Mouse (Mus musculus) lung, adult 18-20 months (tissue): ENCODE measurements around the gene Txndc11.

Source experiments
- DNase-seq, 2 experiments: peaks; one replicate each; pipeline ENCODE4 v3.0.0; 2022; ENCODE audit warnings: mixed read lengths in 2 of 2

The Txndc11 gene

GRCm38 (mm10) chr16:11064341-11064740 lies 70.1 kb downstream of the Txndc11 start:
- DNase-seq: no peak

- DNase-seq: peak; percentile 79 to 85
These were observed 71.4 kb downstream of the Txndc11 start for GRCm38 (mm10) chr16:11062794-11063721.

GRCm38 (mm10) chr16:11060645-11061044 lies 73.8 kb downstream of the Txndc11 start, which contains the start of gene Snn:
Gene Snn (plus strand): TSS chr16:11060945.
- DNase-seq: no peak

- DNase-seq: no peak
These were observed 78.5 kb downstream of the Txndc11 start for GRCm38 (mm10) chr16:11055916-11056315.

- DNase-seq: no peak
These were observed 79.6 kb downstream of the Txndc11 start for GRCm38 (mm10) chr16:11054871-11055270.

GRCm38 (mm10) chr16:11054409-11054808 lies 80.0 kb downstream of the Txndc11 start:
- no peak for DNase-seq

GRCm38 (mm10) chr16:11051134-11051533 lies 83.3 kb downstream of the Txndc11 start:
- DNase-seq: no peak

GRCm38 (mm10) chr16:11050226-11050625 lies 84.2 kb downstream of the Txndc11 start:
- no peak for DNase-seq

- peak in 1 of 2 experiments; percentile 37 for DNase-seq
These were observed 87.3 kb downstream of the Txndc11 start for GRCm38 (mm10) chr16:11047130-11047529.

GRCm38 (mm10) chr16:11046437-11046836 lies 88.0 kb downstream of the Txndc11 start:
- no peak for DNase-seq

- no peak for DNase-seq
These were observed 91.2 kb downstream of the Txndc11 start for GRCm38 (mm10) chr16:11043239-11043638.

- no peak for DNase-seq
These were observed 93.8 kb downstream of the Txndc11 start for GRCm38 (mm10) chr16:11040603-11041002.

- DNase-seq: peak; percentile 68 to 75
These were observed 98.5 kb downstream of the Txndc11 start for GRCm38 (mm10) chr16:11035790-11036431.

GRCm38 (mm10) chr16:11035273-11035672 lies 99.2 kb downstream of the Txndc11 start:
- no peak for DNase-seq

- peak; percentile 81 to 86 for DNase-seq
These were observed 100.2 kb downstream of the Txndc11 start for GRCm38 (mm10) chr16:11034193-11034803.

- DNase-seq: no peak
These were observed 103.1 kb downstream of the Txndc11 start for GRCm38 (mm10) chr16:11031320-11031719.

- no peak for DNase-seq
These were observed 103.6 kb downstream of the Txndc11 start for GRCm38 (mm10) chr16:11030844-11031243.

GRCm38 (mm10) chr16:11028206-11028605 lies 106.2 kb downstream of the Txndc11 start:
- no peak for DNase-seq
